Mouse (Mus musculus) adrenal gland, postnatal 36 days (tissue): ENCODE data around the gene Copz1. TPM values are rescaled to one million over a fixed set of nuclear protein-coding genes. Genes with fewer than 3 reads are reported as not detected.

Experiments used
- DNase-seq, 2 experiments: peaks; one replicate each; pipeline ENCODE4 v3.0.0; 2021; ENCODE audit warnings: mixed read lengths in 1 of 2
- total RNA-seq, 2 experiments: library from RNA; stranded (reverse); gene quantifications; 2 replicates each; pipeline ENCODE4 v1.2.3; 2021

Gene Copz1
- total RNA-seq, 2 experiments from 2014 or later, result 144 to 150 TPM

DNA sequence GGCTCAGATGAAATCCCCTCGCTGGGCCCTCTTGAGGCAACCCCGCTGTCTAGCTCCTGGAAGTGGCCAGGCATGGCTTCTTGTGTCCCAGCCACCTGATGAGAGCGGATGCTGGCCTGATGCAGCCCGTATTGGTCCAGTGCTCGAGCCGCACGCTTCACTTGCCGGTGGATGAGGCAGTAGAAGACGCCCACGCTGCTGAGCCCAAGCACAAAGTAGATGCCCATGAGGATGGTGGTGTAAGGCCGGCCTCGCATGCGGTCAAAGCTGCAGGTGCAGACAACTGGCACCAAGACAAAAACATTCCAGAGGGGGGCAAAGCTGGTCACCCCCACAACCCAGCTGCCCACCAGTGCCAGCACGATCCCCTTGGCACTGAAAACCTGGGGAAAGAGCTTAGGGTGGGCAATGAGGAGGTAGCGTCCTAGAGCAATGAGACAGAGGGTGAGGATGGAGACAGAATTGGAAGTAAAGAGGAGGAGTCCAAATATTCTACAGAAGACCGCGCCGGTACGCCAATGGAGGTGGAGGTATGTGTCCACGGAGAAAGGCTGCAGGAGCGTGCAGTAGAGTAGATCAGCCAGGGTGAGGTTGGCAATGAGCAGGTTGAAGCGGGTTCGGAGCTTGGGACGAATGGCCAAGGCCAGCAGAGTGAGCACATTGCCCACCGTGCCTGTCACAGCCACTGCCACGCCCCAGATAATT is 36.5 kb downstream of the Copz1 start:
- no peak for DNase-seq

DNA sequence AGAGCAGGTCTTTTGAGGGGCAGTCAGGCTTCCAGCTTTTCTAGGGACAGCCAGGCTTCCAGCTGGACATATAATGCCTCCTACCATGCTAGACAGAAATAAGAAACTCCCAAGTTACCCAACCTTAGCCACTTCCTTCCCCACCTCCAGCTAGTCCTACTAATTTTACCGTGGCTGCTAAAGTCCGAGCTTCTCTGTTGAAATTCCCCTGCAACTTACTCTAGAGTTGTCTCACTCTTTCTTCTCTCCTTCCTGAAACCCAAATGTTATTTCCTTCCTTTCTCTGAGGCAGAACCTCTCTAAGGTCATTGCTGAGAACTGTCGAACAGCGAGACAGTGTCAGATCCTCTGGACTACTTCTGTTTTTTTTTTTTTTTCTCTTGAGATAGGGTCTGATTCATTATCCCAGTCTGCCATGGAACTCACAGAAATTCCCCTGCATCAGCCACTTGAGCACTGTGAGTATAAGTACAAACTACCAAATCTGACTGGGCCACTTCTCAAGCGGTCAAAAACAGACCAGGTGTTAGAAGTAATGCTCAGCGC is 37.9 kb downstream of the Copz1 start, which contains the start of gene Gpr84:
Gene Gpr84 (minus strand): TSS at position 248 of the 546 bp plus-strand sequence.
- no peak for DNase-seq

DNA sequence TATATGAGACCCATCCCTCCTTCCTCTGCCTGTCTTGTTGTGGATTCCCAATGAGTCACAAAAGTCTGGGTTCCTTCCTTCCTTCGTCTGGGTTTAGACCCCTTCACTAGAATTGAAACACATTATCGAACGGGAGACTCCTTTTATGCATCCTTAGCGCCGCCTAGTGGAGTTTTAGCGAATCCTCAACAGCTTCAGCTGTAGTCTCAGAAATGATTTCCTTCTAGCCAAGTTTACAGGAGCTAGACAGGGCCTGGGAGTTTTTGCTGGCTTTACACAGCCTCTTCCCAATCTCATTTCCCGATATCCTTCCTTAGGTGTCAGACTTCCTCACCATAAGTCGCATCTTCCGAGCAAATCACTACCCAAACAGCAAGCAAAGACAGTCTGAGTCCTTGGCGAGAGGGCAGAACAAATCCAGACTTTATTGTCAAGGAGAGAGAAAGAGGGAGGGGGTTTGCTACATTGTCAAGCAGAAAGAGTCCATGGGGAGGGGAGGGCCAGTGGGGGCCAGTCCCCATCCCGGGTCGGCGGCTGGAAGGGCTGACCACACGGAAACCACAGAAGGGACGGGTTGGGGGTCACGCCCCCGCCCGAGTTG is 41.1 kb downstream of the Copz1 start:
- peak; percentile 45 to 62 for DNase-seq

DNA sequence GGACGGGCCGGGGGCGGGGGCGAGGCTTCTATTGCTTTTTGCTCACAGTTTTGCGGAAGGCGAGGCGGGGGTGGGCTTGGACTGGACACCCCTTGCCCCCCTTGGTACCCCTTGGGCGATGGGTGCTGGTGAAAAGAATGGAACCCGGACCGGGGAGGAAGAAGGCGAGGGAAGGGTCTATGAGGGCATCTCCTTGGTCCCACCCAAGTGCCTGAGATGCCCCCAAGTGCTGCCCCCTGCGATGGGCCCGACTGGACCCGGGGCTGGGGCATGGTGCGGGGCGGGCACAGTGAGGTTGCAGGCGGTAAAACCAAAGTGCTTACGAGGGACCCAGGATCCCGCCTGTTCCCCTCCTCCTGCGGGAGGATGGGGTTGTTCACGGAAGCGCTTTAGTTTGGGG is 41.7 kb downstream of the Copz1 start:
- DNase-seq, result no peak

DNA sequence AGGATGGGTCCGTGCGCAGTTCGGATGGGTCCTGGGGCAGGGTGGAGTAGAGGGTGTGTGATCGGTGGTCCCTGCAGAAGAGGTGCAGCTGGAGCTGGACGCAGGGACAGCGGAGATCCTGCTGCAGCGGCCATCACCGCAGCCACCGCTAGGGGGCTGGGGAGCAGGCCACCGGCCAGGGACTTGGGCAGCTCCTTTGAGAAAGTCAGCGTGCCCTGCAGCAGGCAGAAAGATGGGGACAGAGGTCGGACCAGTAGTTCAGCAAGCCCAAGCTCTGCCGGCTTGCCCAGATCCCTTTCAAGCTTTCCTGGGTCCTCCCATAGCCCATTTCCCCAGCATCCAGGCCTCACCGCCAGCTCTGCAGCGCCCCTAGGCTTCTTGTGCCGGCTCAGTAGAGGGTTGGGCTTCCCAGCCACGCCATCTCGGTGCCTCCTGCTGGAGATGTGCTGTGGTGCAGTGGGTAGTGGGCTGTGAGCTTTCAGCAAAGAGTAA is 42.5 kb downstream of the Copz1 start:
- peak; percentile 82 to 91 for DNase-seq

DNA sequence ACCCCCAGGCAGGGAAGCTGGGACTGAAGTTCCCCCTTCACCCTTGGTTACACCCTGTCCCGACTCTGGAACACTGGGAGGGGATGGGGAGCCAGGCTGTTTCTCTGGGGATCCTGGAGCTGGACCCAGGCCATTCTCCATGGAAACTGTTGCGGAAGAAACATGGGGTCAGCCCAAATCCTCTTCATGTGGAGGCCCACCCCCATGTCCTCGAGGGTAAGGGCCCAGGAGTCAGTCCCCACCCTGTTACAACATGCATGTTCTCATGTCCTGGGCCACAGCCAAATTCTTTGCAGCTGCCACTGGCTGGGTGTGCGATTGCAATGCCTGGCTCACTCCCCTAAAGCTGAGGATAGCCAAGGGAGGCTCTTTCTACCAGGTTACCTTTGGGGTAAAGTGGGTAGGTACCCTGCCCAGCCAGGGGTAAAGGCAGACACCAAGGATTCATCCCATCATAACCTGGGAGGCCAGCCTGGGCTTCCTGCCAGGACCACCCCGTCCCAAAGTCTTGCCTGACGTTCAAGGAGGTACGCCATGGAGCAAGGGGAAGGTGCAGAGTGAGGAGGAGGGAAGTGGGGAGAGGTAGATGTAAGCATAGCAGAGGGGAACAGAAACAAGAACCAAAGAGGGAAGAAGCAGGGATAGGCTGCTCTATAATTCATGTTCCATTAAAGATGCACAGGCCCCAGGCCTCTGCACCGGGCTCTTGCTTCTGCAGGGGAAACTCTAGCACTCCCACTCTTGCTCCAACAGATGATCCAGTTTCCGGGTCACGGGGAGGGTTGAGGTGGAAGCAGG is 43.7 kb downstream of the Copz1 start:
- no peak for DNase-seq

DNA sequence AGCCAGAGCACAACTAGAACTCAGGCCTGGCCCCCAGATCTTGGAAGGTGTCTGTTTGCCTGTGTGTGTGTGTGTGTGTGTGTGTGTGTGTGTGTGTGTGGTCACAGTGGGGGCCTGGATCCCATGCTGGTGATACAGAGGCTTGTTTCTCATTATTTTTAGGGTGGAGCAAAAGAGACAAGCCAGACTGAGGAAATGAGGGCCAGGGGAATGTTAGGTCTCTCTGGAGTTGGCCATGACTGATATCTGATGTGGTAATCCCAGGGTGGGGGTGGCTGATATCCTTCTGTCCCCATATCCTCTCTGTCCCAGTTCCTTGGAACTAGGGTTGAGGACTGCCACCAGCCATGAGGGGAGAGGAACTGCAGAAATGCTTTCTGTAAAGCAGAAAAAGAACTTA is 44.6 kb downstream of the Copz1 start:
- no peak for DNase-seq

DNA sequence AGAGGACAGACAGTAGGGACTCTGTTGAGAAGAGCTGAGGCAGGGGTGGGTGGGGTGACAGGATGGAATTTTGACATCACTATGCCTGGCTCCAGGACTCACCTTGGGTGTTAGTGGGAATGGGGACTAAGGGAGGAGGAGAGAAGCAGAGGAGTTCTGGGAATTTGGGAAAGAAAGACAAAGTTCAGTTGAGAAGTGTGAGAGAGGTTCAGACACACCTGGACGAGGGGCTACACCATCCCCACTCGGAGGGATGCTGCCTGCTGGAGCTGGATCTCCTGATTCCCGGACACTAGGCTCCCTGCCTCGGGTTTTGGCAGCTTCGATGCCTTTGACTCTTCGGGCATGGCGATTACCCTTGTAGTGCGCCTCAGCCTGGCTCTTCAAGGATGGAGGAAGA is 45.2 kb downstream of the Copz1 start:
- DNase-seq, result no peak

DNA sequence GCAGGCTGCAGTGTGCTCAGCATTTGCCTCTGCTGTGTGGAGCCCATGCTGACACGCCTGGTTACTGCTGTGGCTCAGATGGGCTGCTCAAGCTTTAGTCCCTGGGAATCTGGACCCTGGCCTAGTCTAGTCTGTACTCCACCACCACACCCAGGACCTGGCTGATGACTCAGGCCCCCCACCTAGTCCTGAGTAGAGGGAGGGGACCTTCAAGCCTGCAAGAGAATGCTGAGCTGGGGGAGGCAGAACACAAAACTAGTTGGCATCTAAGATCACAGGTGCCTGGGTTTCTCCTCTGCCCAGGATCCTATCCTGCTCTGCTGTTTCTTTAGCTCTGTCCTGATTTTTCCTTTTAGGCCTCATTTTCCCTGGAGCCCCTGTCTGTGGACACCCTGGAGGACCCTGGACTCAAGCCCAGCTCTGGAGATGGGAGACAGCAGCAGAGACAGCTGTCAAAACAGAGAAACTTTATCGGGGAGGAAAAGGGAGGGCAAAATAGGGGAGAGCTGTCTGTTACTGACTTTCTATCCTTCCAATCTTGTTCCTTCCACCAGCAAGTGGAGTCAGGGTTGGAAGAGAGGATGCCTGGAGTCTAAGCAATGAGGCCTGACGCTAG is 45.8 kb downstream of the Copz1 start:
- no peak for DNase-seq

DNA sequence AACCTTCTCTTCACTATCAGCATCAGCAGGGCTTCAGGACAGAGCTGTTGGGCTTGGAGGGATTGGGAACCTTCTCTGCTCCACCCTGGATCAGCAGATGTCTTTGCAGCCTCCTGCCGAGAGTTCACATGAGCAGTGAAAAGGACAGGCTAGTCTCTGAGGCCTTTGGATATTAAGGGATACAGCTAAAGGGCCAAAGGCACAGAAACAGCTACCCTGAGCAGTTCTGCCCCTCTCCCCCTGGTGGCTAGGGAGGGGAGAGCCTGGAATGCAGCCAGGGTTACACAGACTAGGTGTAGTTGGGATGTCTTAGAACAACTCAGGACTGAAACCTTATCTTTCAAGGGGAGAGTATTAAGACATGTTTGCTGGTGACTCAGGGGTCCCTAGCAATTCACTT is 48.6 kb downstream of the Copz1 start:
- DNase-seq, result no peak

DNA sequence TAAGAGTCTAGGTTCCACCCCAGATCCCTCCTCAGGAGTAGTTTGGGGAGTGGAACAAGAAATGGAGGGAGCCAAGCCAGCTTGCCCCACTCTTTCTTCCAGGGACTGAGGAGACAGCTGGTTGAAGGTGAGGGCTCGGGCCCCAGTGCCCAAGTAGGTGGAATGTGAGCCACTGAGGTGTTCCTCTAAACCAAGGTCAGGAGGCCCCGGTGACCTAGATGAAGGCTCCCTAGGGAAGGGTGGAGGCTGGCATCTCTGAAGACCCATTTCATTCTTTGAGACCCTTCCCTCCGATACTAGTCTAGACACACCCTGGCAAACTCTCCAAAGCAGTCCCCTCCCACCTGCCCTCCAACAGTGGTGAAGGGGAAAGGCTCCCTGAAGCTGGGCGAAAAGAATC is 49.9 kb downstream of the Copz1 start:
- DNase-seq, result no peak

DNA sequence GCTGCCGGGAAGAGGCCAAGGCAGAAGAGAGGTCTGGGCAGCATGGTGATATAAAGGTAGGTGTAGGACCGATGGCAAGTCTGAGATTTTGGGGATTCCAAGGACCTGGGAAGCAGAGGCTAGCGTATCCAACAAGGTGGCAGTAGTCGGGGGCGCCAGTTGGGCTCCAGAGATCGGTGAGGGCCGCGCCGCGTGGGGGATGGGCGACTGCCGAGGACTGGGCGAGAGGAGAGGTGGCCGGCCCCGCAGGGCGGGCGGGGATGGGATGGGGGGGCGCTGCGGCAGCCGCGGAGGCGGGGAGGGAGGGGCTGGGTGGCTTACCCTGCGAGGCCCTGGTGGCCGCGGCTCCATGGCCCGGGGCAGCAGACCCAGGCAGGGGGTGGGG is 50.5 kb downstream of the Copz1 start:
- DNase-seq, result no peak

DNA sequence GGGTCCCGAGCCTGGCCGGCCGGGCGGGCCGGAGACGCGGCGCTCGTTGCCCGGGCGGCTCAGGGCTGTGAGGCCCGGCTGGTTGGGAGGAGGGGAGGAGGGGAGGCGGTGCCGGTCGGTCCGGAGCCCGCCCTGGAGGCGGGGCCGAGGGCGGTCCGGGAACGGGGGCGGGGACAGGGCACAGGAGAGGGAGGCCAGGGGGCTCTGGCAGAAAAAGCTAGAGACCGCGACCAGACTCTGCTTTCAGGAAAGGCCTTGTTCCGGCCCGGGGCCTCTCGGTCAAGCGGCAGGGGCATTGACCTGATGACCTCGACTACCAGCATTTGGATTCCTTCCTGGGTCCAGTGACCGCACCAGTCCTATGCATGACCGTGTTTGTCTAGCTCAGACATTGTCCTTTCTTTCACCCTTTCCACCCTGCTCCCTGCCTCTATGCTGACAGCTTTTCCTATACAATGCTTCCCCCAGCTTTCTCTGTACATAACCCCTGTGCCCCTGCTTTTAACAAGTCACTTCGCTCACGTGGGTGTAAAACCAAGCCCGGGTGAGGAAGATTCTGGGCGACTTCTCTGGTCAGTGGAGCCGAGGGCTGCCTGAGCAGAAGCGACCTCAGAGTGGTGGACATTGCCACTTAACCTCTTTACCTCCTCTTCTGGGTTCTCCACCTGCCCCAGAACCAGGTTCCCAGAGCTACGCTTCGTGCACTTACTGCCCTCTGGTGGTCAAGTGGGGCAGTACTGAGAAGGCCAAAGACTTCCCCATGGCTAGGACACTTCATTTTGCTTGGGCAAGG is 51.1 kb downstream of the Copz1 start:
- peak; percentile 93 to 96 for DNase-seq

DNA sequence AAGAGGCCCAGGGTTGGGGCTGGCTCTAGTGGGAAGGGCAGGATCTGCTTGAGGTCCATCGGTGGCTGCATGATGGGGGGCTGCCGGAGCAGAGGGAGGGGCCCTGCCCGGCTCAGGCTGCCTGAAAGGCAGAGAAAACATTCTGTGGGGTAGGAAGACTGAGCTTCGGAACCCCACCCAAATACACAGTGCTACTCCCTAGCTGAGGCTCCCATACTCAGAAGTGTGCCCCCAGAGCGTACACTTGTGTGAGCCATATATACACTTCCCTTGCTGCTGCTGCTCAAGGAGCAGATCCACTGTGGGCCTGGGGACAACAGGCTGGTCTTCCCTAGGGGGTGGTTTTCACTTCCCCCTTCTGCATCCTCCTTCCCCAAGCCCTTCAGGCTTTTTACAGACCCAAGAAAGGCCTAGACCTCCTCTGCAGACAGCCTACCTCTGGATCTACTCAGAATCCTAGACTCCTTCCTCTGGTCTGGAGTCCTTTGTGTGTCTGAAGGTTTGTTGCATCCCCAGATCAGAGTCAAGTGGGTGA is 60.6 kb downstream of the Copz1 start:
- DNase-seq, result no peak

DNA sequence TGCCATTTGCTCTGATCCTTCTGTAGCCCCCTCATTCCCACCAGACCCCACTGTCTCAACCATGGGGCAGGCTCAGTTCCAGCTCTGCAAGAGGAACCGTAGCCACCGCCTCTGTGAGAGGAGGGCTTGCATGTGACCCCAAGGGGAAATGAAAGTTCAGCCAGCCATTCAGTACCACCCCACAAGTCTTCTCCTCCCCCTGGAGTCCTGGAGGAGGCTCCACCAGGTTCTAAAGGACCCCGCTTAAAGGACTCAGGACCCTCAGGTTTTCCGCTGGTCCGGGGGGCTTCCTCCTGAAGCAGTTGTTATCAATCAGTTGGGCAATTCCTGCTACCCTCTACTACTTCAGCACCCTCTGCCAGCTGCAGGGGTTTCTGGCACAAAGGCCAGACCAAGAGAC is 61.2 kb downstream of the Copz1 start:
- DNase-seq, result no peak

DNA sequence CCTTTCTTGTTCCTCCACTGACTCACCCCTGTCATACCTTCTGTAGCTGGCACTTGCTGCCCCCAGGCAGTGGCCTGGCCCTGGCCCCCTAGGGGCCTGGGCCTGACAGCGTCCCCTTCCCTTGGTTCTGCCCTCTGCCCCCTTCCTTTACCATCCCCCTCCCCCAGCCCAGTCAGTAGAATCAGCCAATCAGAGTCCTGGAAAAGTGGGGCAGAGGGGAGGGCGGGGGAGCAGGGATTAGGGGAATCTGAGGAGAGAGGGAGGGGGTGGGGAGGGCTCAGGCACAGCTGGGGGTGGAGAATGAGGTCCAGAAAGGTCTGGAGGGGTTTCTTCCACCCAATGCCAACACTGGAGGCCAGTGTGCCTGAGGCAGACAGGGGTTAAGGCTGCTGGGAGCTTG is 61.7 kb downstream of the Copz1 start:
- DNase-seq, result no peak

DNA sequence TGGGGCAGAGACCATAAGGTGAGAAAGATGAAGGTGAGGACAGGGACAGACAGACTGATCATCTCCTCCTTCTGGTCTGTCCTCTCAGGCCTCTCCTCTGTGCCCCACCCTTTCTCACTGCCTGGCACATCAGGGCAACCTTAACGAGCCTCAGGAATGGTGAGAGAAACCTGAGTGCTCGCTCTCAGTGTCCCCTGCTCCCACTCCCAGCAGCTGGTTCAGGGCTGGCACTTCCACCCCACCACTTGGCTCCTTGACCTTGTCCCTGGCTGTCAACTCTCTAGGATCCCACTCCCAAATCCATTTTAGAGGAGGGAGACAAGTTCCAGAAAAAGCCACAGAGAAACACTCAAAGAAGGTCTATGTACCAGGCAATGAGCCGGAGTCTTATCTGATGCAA is 62.5 kb downstream of the Copz1 start:
- no peak for DNase-seq

DNA sequence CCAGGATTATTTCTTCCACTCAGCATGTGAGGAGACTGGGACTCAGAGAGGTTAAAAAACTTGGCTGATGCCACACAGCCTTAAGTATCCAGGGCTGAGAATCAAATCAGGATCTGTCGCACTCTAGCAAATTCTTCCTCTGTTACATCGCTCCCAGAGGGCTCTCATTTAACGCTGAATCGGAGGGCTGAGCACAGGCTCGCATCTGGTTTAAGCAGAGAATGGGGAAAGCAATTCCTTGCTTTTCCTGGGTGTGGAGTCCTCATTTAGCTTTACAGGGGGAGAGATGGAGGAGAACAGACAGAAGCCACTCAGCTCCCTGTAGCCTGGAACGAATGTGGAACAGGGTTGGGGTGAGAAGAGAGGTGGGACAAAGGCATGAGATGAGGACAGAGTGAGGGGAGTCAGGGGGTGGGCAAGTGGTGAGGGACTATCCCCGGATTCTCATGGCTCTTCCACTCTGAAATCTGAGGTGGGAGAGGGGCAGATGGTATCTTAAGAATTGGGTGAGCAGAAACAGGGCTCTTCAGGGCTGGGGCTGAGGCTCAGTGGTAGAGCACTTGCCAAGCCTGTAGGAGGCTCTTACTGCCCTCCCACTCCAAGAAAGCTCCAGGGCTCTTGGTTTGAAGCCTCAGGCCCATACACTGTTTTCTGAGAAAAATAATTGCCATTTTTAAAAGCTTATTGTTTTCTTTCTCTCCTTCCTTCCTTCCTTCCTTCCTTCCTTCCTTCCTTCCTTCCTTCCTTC is 63.1 kb downstream of the Copz1 start:
- DNase-seq, result no peak

DNA sequence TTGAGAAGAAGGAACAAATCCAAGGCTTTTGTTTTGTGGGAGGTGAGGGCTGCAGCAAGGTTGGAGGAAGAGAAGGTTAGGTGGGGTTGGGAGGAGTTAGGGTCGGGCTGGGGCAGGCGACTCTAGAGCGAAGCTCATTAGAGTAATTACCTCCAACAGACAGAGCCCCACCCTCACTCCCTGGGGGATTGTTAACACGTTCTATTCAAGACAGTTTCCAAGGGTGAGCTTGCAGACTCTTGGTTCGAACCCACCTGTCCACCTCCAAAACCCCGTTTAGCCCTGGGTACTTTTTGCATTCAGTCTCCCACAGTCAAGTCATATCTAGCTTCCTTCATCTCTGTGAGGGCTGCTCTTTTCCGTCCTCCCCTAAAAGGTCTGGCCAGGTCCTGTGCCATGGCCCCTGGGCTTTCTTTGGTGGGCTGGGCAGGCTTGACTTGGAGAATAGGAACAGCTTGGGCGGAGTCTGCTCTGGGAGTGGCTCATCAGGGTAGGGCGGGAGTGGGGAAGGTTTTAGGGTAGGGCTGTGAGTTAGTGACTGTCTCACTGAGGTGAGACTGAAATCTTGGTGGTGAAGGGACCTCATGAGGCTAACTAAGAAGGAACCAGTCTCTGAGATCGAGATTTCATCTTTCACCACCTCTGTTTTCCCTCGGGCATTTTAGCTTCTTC is 64.6 kb downstream of the Copz1 start:
- DNase-seq, result no peak

DNA sequence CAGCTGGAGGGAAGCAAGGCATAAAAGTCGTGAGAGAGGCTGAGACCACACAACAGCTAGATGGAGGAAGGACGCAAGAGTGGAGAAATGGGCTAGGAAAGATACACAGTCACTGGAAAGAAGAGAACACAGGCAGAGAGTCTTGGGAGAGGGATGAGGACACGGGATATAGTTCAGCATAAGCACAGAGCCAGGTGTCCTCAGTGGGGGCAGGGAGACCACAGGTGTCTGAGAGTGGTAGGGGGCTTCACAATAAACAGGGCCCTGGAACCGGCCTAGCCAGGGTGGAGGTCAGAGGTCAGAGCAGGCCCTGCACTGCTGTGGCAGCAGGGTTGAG is 66.3 kb downstream of the Copz1 start:
- no peak for DNase-seq
